Mouse (Mus musculus) liver, adult 2 months (tissue): Measurements from ENCODE around the gene Dhx34. TPM values are rescaled to one million over a fixed set of nuclear protein-coding genes. Genes with fewer than 3 reads are reported as not detected.

Experiments used
- DNase-seq: peaks from one replicate; pipeline ENCODE4 v3.0.0-alpha.2; 2011; ENCODE audit warnings: low read depth, low spot score; ENCODE audit errors: extremely low read depth
- H3K27ac ChIP-seq: fragments of 200-500 bp; replicated peaks from 2 replicates; pipeline ENCODE4 v1.5.1; 2012; ENCODE audit warnings: low read depth, mild to moderate bottlenecking, control low read depth, inconsistent platforms, low read length; ENCODE audit not compliant: insufficient read depth
- H3K27me3 ChIP-seq: fragments of 200-500 bp; 2 replicates; pipeline ENCODE4 v1.6.1; 2012; ENCODE audit warnings: mild to moderate bottlenecking, moderate library complexity, low read length, inconsistent platforms; ENCODE audit not compliant: control insufficient read depth, insufficient read depth
- H3K36me3 ChIP-seq: fragments of 200-500 bp; 2 replicates; pipeline ENCODE4 v1.6.1; 2012; ENCODE audit warnings: low read length, inconsistent platforms; ENCODE audit not compliant: control insufficient read depth, insufficient read depth
- H3K4me1 ChIP-seq: fragments of 200-500 bp; 2 replicates; pipeline ENCODE4 v1.6.1; 2011; ENCODE audit warnings: low read length; ENCODE audit not compliant: control insufficient read depth, insufficient read depth
- H3K4me3 ChIP-seq: fragments of 200-500 bp; 2 replicates; pipeline ENCODE4 v1.5.1; 2011; ENCODE audit warnings: low read depth, mild to moderate bottlenecking, control low read depth, low read length, moderate library complexity; ENCODE audit not compliant: insufficient read depth
- H3K79me2 ChIP-seq: fragments of 200-500 bp; 2 replicates; pipeline ENCODE4 v1.6.1; 2012; ENCODE audit warnings: inconsistent platforms, mild to moderate bottlenecking, low read length, moderate library complexity; ENCODE audit not compliant: control insufficient read depth, insufficient read depth
- H3K9ac ChIP-seq: fragments of 200-500 bp; 2 replicates; pipeline ENCODE4 v1.6.1; 2012; ENCODE audit warnings: low read depth, mild to moderate bottlenecking, control low read depth, inconsistent platforms, low read length
- CTCF ChIP-seq: fragments of 200-500 bp; IDR thresholded peaks from 2 replicates; pipeline ENCODE4 v1.5.1; 2011; ENCODE audit warnings: low read depth, low read length, control low read depth
- POLR2A ChIP-seq: fragments of 200-500 bp; IDR thresholded peaks from 2 replicates; pipeline ENCODE4 v1.6.1; 2011; ENCODE audit warnings: low read length, control low read depth; ENCODE audit not compliant: insufficient read depth; ENCODE audit errors: extremely low read depth
- WGBS: fragments of 180-500 bp; shearing (Covaris S2); methylation state at CpG from one replicate; pipeline ENCODE4 v1.1.7; 2018; 5-methylcytosine and 5-hydroxymethylcytosine counted together
- polyA plus RNA-seq: library from polyadenylated mRNA; depleted of rRNA; stranded (reverse); fragments of >200 nt; gene quantifications from 2 replicates; pipeline ENCODE4 v1.2.3, GENCODE M21; 2012
- total RNA-seq: library from RNA; depleted of rRNA; stranded (reverse); fragments of >200 nt; gene quantifications from 2 replicates; pipeline ENCODE4 v1.2.3, GENCODE M21; 2014

The Dhx34 gene
- total and polyA plus RNA-seq, 2 experiments, result 4.3 to 12.5 TPM

DNA sequence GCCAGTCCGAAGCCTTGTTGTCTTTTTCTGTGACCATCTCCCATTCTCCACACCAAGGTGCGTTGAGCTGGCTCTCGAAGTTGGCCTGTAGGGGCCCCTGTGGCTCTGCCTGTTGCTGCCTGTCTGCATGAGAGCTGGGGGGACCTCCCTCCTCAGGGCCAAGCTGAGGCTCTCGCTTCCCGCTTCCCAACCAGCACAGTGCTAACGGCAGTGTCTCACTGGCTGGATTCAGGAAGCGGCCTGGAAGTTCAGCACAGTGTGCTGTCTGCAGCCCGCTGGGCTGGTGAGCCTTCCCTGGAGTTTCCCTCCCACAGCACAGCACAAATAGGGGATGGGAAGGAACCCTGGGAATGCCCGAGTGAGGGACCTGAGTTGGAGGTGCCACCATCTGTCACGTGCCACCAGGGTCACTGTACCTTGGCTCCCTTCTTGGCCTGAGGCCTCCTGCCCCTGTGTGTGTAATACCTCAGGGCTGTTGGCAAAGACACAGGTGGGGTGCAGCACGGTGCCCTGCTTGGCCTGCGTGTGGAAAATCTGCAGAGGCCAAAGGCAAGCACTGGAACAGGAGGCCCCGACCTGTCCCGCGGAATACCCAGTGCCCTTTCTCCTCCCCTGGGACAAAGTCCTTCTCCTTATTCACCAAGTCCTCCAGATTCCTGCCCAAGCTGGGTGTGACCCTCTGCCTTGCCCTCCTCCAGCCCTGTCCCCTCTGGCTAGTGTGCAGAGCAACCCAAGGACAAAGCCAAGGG, 18.9 kb downstream of the Dhx34 start:
- Histone ChIP-seq H3K79me2 (no peaks in the 10 kb centered on the region), H3K9ac (no peak overlapping the region), H3K27me3 (no peaks in the 10 kb centered on the region), H3K36me3 (no peaks in the 10 kb centered on the region; the same call in 1 of the 2 replicates), H3K4me3 (no peak overlapping the region), H3K4me1 (no peaks in the 10 kb centered on the region), H3K27ac (no peak overlapping the region)
- peak; percentile 61 for DNase-seq
- 65% methylated on average over 14 of the region's 15 CpGs for WGBS
- no peak for TF ChIP-seq POLR2A
- no peak for TF ChIP-seq CTCF

DNA sequence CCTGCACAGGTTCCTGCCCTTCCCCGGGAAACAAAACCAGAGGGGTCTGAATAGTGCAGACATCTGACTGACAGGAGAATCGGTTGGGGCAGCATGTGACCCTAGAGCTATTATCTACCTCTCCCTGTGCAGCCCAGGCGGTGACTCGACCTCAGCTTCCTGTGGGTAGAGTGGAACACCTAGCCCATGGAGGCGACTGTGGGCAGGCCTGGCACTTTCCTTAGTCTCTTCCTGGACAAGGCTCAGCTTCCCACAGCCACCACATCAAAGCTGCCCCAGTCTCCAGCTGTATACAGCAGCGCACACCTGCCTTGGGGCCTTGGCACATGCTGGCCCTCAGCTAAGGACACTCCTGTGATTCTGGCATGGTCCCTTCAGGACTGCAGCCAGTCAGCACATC, 20.7 kb downstream of the Dhx34 start:
- 86% methylated on average over 6 of the region's 6 CpGs for WGBS
- no peak for TF ChIP-seq POLR2A
- no peak for TF ChIP-seq CTCF
- no peak overlapping the region for H3K27ac ChIP-seq

DNA sequence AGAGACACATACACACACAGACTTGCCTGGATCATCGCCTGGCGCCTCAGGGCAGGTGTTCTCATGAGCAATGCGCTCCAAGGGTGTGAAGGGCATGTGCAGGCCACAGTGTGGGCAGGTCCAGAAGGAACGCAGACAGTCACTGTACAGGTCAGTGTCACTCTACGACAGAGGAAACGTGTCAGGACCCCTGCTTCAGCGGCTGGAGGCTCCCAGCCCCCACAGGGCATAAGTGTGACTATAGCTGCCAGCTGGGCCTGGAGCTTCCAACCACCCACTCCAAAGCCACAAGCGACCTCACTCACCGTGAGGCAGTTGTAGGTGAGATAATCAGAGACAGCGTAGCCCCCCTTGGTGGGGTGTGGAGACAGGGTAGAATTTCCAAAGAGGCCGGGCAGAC, 23.3 kb downstream of the Dhx34 start:
- H3K4me1 ChIP-seq, result no peaks in the 10 kb centered on the region
- H3K27me3 ChIP-seq, result no peaks in the 10 kb centered on the region
- no peak overlapping the region for H3K4me3 ChIP-seq
- 95% methylated on average over 11 of the region's 11 CpGs for WGBS
- no peaks in the 10 kb centered on the region for H3K79me2 ChIP-seq
- H3K27ac ChIP-seq, result no peak overlapping the region
- no peak for DNase-seq
- no peaks in the 10 kb centered on the region; the same call in 1 of the 2 replicates for H3K36me3 ChIP-seq
- TF ChIP-seq POLR2A (no peak), CTCF (no peak)
- no peak overlapping the region for H3K9ac ChIP-seq

More for the DNA sequence above, 20.7 kb downstream of the Dhx34 start:
- Histone ChIP-seq H3K79me2 (no peaks in the 10 kb centered on the region), H3K9ac (no peak overlapping the region), H3K27me3 (no peaks in the 10 kb centered on the region), H3K36me3 (no peaks in the 10 kb centered on the region; the same call in 1 of the 2 replicates), H3K4me1 (no peaks in the 10 kb centered on the region), H3K4me3 (no peak overlapping the region)
- DNase-seq, result no peak

DNA sequence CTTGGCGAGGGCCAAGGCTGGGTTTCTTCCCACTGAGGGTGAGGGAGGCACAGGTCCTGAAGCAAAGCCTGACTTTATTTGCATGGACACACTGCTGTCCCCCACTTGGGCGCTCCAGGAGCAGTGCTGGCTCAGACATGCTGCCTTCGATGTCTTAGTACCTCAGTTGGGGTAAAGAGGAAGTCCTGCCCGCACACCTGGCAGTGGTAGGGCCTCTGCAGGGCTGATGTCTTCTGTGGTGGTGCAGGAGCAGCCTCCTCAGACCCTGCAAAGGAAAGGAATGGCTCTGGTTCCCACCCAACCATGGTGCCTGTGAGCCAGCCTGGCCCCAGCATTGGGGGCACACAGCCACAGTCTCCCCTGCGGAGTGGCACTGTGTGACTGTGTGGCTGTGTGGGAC, 24.7 kb downstream of the Dhx34 start:
- 90% methylated on average over 5 of the region's 5 CpGs for WGBS
- no peaks in the 10 kb centered on the region for H3K27me3 ChIP-seq
- H3K36me3 ChIP-seq, result no peaks in the 10 kb centered on the region; the same call in 1 of the 2 replicates
- no peak overlapping the region for H3K9ac ChIP-seq
- no peaks in the 10 kb centered on the region for H3K79me2 ChIP-seq
- no peak for DNase-seq
- H3K4me3 ChIP-seq, result no peak overlapping the region
- TF ChIP-seq CTCF (no peak), POLR2A (no peak)
- no peak overlapping the region for H3K27ac ChIP-seq
- H3K4me1 ChIP-seq, result no peaks in the 10 kb centered on the region

DNA sequence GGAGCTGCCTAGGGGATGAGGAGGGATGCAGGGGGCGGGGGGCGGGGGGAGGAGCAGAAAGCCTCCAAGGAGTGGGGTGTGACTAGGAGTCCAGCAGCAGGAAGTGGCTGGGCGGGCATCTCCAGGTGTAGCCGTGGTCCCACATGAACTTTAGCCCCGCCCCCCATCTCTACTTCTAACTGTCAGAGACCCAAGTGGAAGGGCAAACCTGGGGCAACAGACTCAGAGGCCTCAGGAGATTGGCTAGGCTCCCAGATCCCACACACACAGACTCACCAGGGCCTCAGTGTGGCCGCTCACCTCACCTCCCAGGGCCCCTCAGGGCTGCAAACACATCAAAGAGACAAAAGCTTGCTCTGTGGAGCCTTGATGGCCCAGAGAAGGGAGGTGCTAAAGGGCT, 25.2 kb downstream of the Dhx34 start:
- H3K27me3 ChIP-seq, result no peaks in the 10 kb centered on the region
- no peak overlapping the region for H3K27ac ChIP-seq
- no peaks in the 10 kb centered on the region; the same call in 1 of the 2 replicates for H3K36me3 ChIP-seq
- no peak overlapping the region for H3K9ac ChIP-seq
- H3K79me2 ChIP-seq, result no peaks in the 10 kb centered on the region
- no peak overlapping the region for H3K4me3 ChIP-seq
- no peak for DNase-seq
- TF ChIP-seq CTCF, result no peak
- no peak for TF ChIP-seq POLR2A
- H3K4me1 ChIP-seq, result no peaks in the 10 kb centered on the region
- 89% methylated on average over 6 of the region's 6 CpGs for WGBS

DNA sequence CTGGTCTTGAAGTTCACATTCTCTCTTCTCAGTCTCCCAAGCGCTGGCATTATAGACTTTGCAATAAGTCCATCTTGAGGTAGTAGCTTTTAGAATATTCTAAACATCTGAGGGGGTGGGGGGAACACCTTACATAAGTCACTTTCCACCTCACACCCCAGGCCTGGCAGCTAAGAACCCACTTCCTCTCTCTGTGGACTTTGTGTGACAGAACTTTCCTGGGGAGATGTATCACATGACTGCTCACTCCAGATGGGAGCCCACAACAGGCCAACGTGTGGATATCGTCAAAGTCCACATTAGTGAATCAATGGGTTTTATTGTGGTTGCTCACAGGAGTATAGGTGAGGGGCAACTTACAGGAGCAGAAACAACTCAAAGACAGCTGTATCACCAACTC, 28.1 kb downstream of the Dhx34 start:
- Histone ChIP-seq H3K27ac (no peak overlapping the region), H3K9ac (no peak overlapping the region), H3K79me2 (no peaks in the 10 kb centered on the region), H3K4me3 (no peak overlapping the region), H3K4me1 (no peaks in the 10 kb centered on the region), H3K36me3 (no peaks in the 10 kb centered on the region), H3K27me3 (no peaks in the 10 kb centered on the region)
- no peak for DNase-seq
- TF ChIP-seq POLR2A (no peak), CTCF (no peak)
- WGBS, result 36% methylated on average over 3 of the region's 3 CpGs
